Mouse (Mus musculus) CH12.LX (cell line): ENCODE data around the gene Nfic.
A peak's percentile ranks its signal among the peaks of the same experiment; 100 is the strongest.

Experiments
- ETS1 ChIP-seq: conservative IDR thresholded peaks from 2 replicates; pipeline ENCODE4 v1.6.1; 2012; ENCODE audit warnings: low read depth, mild to moderate bottlenecking, inconsistent platforms, low read length, improper control_type of control experiment, moderate library complexity
- POLR2A ChIP-seq: IDR thresholded peaks from 2 replicates; pipeline ENCODE4 v1.6.1; 2011; ENCODE audit warnings: low read depth, mild to moderate bottlenecking, improper control_type of control experiment, low read length
- USF2 ChIP-seq: conservative IDR thresholded peaks from 2 replicates; pipeline ENCODE4 v1.6.1; 2011; ENCODE audit warnings: low read depth, low read length, improper control_type of control experiment
- ZKSCAN1 ChIP-seq: IDR thresholded peaks from 2 replicates; pipeline ENCODE4 v1.6.1; 2012; ENCODE audit warnings: low read depth, inconsistent platforms, low read length, improper control_type of control experiment, borderline replicate concordance

- no peak for TF ChIP-seq ETS1
- TF ChIP-seq ZKSCAN1, result no peak
- TF ChIP-seq POLR2A, result peak; percentile 71
- no peak for TF ChIP-seq USF2
Observed at GRCm38 (mm10) chr10:81356991-81357844, 98.2 kb downstream of the Nfic start, which contains the start of gene Mfsd12.
